Mouse (Mus musculus) stomach, postnatal 0 days (tissue): ENCODE measurements around the gene Crygd. TPM values are rescaled to one million over a fixed set of nuclear protein-coding genes. Genes with fewer than 3 reads are reported as not detected.

Experiments used
- ATAC-seq: fragments of 200-750 bp; cut with Nextera tagmentation; 2 replicates; pipeline ENCODE4 v1.8.0; 2017; ENCODE audit not compliant: low FRiP score, low TSS enrichment
- DNase-seq: peaks from one replicate; pipeline ENCODE4 v3.0.0-alpha.2; 2016; ENCODE audit warnings: low spot score
- H3K27ac ChIP-seq: fragments of 300-500 bp; sonication (generic); replicated peaks from 2 replicates; pipeline ENCODE4 v1.5.1; 2014; ENCODE audit warnings: mild to moderate bottlenecking, control low read depth
- H3K27me3 ChIP-seq: fragments of 300-500 bp; sonication (generic); 2 replicates; pipeline ENCODE4 v1.6.1; 2014; ENCODE audit warnings: low read length; ENCODE audit not compliant: control insufficient read depth, insufficient read depth
- H3K36me3 ChIP-seq: fragments of 300-500 bp; sonication (generic); 2 replicates; pipeline ENCODE4 v1.6.1; 2014; ENCODE audit warnings: low read length, mixed read lengths; ENCODE audit not compliant: control insufficient read depth, insufficient read depth
- H3K4me1 ChIP-seq: fragments of 300-500 bp; sonication (generic); replicated peaks from 2 replicates; pipeline ENCODE4 v1.6.1; 2014; ENCODE audit warnings: antibody characterized with exemption; ENCODE audit not compliant: control insufficient read depth, insufficient read depth
- H3K4me2 ChIP-seq: fragments of 300-500 bp; sonication (generic); replicated peaks from 2 replicates; pipeline ENCODE4 v1.6.1; 2014; ENCODE audit warnings: low read depth, mild to moderate bottlenecking, control low read depth, moderate library complexity
- H3K4me3 ChIP-seq: fragments of 300-500 bp; sonication (generic); 2 replicates; pipeline ENCODE4 v1.5.1; 2014; ENCODE audit warnings: low read depth, low read length, control low read depth
- H3K9ac ChIP-seq: fragments of 300-500 bp; sonication (generic); 2 replicates; pipeline ENCODE4 v1.6.1; 2014; ENCODE audit warnings: mild to moderate bottlenecking, low read length, control low read depth, mixed read lengths
- H3K9me3 ChIP-seq: fragments of 300-500 bp; sonication (generic); 2 replicates; pipeline ENCODE4 v1.6.1; 2016; ENCODE audit warnings: low read length; ENCODE audit not compliant: control insufficient read depth
- CTCF ChIP-seq: IDR thresholded peaks from 2 replicates; pipeline ENCODE4 v1.5.1; 2016; ENCODE audit warnings: antibody characterized with exemption, low read depth, mild to moderate bottlenecking, moderate library complexity
- EP300 ChIP-seq: optimal IDR thresholded peaks from 2 replicates; pipeline ENCODE3; 2016; ENCODE audit warnings: antibody characterized with exemption
- WGBS: fragments of 180-500 bp; shearing (Covaris S2); extraction: QIAGEN DNeasy Blood & Tissue Kit; methylation state at CpG from one replicate; pipeline ENCODE4 v1.1.7; 2014; 5-methylcytosine and 5-hydroxymethylcytosine counted together
- polyA plus RNA-seq: library from polyadenylated mRNA; unstranded; fragments of >200 nt; fragmentation: Nextera tagmentation; extraction: Ambion mirVana; gene quantifications from 2 replicates; pipeline ENCODE4 v1.2.1, GENCODE M21; 2015

Crygd gene
- polyA plus RNA-seq, 1 experiment from 2014 or later: not detected

DNA sequence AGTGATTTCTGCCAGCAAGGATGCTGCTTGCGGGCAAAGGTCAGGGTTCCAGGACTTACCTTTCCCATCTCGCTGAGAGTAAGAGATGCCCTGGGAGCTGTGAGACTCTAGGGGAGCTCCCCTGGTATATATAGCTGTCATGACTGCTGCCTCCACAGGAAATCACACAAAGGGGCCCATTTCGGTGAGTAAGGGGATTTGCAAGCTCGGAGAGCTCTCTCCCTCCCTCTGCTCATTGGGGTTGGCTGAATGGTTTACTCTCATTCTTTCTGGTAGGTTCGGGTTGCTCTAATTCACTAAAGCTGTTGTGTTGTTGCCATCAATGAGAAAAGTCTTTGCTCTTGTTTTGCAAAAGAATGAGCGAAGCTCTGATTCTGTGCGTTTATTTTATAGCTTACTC, 18.9 kb upstream of the Crygd start, which contains the start of gene Crygb:
TSS of gene Crygb (minus strand) at position 101 of the 400 bp plus-strand sequence.
- Histone ChIP-seq H3K36me3 (no peaks in the 10 kb centered on the region), H3K4me1 (no peaks in the 10 kb centered on the region), H3K9me3 (no peaks in the 10 kb centered on the region), H3K4me3 (no peak within 1 kb of the TSS), H3K4me2 (no peak within 1 kb of the TSS), H3K27ac (no peak within 1 kb of the TSS), H3K27me3 (no peaks in the 10 kb centered on the region), H3K9ac (no peak within 1 kb of the TSS)
- DNase-seq (no peak), ATAC-seq (no peak)
- WGBS: 45% methylated on average over 7 of the region's 7 CpGs
- TF ChIP-seq CTCF (no peak), EP300 (no peak)

DNA sequence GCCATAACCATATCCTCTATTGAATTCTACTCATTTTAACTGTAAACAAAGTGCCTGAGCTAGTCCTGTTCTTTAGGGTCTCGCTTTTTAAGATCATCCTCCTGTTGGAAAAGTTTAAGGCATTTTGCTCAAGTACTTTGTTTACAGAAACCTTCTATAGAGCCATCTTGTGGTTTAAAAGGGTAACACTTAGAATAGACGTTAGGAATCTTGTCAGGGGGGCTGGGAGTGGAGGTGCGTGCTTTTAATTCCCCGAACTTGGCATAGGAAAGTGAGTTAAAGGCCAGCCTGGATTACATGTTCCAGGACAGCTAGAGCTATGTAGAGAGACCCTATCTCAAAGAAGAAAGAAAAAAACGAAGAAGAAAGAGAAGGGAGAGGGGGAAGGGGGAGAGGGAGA, 12.4 kb upstream of the Crygd start:
- ATAC-seq: no peak
- Histone ChIP-seq H3K9me3 (no peaks in the 10 kb centered on the region), H3K27me3 (no peaks in the 10 kb centered on the region), H3K4me3 (no peak overlapping the region), H3K4me2 (no peak overlapping the region), H3K36me3 (no peaks in the 10 kb centered on the region), H3K4me1 (no peaks in the 10 kb centered on the region), H3K27ac (no peak overlapping the region), H3K9ac (no peak overlapping the region)
- DNase-seq: no peak
- WGBS: 11% methylated on average over 5 of the region's 5 CpGs
- TF ChIP-seq CTCF (peak; percentile 64), EP300 (no peak)

DNA sequence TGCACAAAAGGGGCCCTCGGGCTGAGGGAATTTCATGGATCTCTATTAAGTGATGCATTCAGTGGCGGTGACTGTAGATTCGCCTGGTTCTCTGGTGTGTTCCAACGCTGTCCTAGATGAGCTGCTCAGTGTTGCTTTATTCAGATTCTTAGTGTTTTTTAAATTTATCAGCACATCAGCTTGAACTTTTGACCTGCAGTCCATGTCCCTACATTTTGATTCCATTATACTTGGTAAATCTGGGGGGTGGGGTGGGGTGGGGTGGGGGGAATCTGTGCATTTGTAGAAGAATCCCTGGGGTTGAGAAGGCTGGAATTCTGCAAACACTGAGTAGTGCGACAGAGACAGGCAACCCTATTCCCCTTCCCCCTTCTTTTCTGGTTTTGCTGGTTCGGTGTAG, 10.3 kb upstream of the Crygd start, which contains the start of gene Crygc:
TSS of gene Crygc (minus strand) at position 101 of the 400 bp plus-strand sequence.
- no peak within 1 kb of the TSS for H3K9ac ChIP-seq
- TF ChIP-seq CTCF (no peak), EP300 (no peak)
- no peak within 1 kb of the TSS for H3K4me2 ChIP-seq
- no peak within 1 kb of the TSS for H3K27ac ChIP-seq
- no peaks in the 10 kb centered on the region for H3K4me1 ChIP-seq
- no peaks in the 10 kb centered on the region for H3K36me3 ChIP-seq
- no peak for DNase-seq
- WGBS: 69% methylated on average over 6 of the region's 6 CpGs
- H3K4me3 ChIP-seq: no peak within 1 kb of the TSS
- no peaks in the 10 kb centered on the region for H3K9me3 ChIP-seq
- no peak for ATAC-seq
- H3K27me3 ChIP-seq: no peaks in the 10 kb centered on the region

DNA sequence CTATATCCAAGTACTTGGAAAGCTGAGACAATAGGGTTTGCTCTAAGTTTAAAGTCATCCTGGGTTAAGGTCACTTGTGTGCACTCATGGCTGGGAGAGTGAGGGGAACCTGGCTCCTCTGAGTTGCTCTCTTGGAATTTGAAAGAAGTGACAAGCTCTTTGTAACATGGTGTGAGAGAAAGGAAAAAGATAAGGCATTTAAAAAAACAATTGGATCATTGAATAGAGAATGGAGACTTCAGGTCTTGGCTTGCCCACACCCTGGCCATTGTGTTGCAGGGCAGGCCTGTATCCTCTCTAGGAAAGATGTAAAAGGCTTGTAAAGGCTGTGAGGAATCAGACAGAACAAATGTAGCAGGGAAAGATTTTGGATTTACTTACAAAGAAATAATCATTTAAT, 4.6 kb upstream of the Crygd start:
- no peak overlapping the region for H3K27ac ChIP-seq
- no peak overlapping the region for H3K9ac ChIP-seq
- H3K4me1 ChIP-seq: no peaks in the 10 kb centered on the region
- DNase-seq (no peak), ATAC-seq (no peak)
- H3K27me3 ChIP-seq: no peaks in the 10 kb centered on the region
- H3K4me2 ChIP-seq: no peak overlapping the region
- no peak for TF ChIP-seq CTCF
- no peak for TF ChIP-seq EP300
- H3K9me3 ChIP-seq: no peaks in the 10 kb centered on the region
- no peaks in the 10 kb centered on the region for H3K36me3 ChIP-seq
- H3K4me3 ChIP-seq: no peak overlapping the region

DNA sequence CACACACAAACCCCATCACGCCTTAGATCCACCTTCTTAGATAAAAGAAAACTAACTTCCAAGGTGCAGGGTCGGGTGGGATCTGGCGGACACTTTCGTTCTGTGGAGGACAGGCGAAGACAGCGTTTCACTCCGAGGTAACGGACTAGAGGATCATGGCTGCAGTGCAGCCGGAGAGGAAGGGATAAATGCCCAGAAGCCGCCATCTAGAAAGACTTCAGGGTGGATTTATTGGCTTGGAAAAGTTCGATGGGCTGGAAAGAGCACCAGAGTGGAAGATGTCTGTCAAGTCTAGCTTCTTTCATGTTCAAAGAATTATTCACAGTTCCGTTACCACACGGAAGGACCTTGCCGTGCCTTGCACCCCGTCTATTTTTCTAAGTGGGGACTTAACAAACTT, 949 bp upstream of the Crygd start:
- Histone ChIP-seq H3K4me1 (no peaks in the 10 kb centered on the region), H3K27me3 (no peaks in the 10 kb centered on the region), H3K36me3 (no peaks in the 10 kb centered on the region), H3K9ac (no peak overlapping the region), H3K4me2 (no peak overlapping the region), H3K4me3 (no peak overlapping the region), H3K27ac (no peak overlapping the region), H3K9me3 (no peaks in the 10 kb centered on the region)
- no peak for ATAC-seq
- no peak for DNase-seq
- TF ChIP-seq CTCF (no peak), EP300 (no peak)
- WGBS: 79% methylated on average over 15 of the region's 15 CpGs

DNA sequence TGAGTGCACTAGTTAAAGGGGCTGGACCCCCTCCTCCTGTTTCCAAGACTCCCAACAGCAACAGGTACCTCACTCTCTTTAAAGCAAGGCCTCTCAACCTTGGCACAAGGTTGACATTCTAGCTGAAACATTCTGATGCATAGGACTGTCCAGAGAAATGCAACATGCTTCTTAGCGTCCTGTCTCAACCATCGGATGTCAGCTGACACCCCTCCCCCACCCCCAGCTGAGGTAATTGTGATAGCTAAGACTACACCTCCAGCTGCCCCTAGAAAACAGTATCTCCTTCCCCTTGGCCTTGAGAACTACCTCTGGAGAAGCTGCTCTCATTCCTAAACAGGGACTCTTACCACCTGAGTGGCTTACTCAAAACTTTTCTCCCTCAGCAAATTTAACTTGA, 11.1 kb downstream of the Crygd start:
- Histone ChIP-seq H3K27me3 (no peaks in the 10 kb centered on the region), H3K36me3 (no peaks in the 10 kb centered on the region), H3K9me3 (no peaks in the 10 kb centered on the region), H3K27ac (no peak overlapping the region), H3K4me2 (no peak overlapping the region), H3K4me3 (no peak overlapping the region), H3K9ac (no peak overlapping the region), H3K4me1 (no peaks in the 10 kb centered on the region)
- 34% methylated on average over 2 of the region's 2 CpGs for whole genome bisulfite sequencing
- ATAC-seq (no peak), DNase-seq (no peak)
- no peak for TF ChIP-seq EP300
- no peak for TF ChIP-seq CTCF
